Mouse (Mus musculus) CH12.LX (cell line): Measurements from ENCODE around the gene Csk. TPM values are rescaled to one million over a fixed set of nuclear protein-coding genes. Genes with fewer than 3 reads are reported as not detected.

Source experiments
- DNase-seq: peaks from one replicate; pipeline ENCODE4 v3.0.0-alpha.2; 2013; ENCODE audit errors: extremely low read depth
- H3K27ac ChIP-seq: 2 replicates; pipeline ENCODE4 v1.5.1; 2012; ENCODE audit warnings: low read depth, mild to moderate bottlenecking, control low read depth, moderate library complexity; ENCODE audit not compliant: insufficient read depth
- H3K27me3 ChIP-seq: replicated peaks from 2 replicates; pipeline ENCODE3; 2012; ENCODE audit warnings: inconsistent platforms
- H3K36me3 ChIP-seq, 2 experiments: replicated peaks in 1 of 2; 2 replicates each; pipeline versions ENCODE3 to v1.6.1; 2012; ENCODE audit warnings: inconsistent platforms in 1 of 2, low read length in 1 of 2, mild to moderate bottlenecking in 1 of 2, mixed read lengths in 1 of 2, moderate library complexity in 1 of 2; ENCODE audit not compliant: control insufficient read depth in 1 of 2, insufficient read depth in 1 of 2
- H3K4me1 ChIP-seq, 2 experiments: 2 replicates each; pipeline ENCODE4 v1.6.1; 2012; ENCODE audit warnings: inconsistent platforms in 1 of 2, moderate library complexity in 1 of 2; ENCODE audit not compliant: insufficient read depth in 2 of 2, control insufficient read depth in 1 of 2
- H3K4me2 ChIP-seq: 2 replicates; pipeline ENCODE4 v1.6.1; 2012; ENCODE audit warnings: low read depth, mild to moderate bottlenecking, control low read depth; ENCODE audit not compliant: poor library complexity, insufficient read depth, severe bottlenecking
- H3K4me3 ChIP-seq, 3 experiments: fragments of 150-350 bp in 1 of 3; sonication (generic) in 1 of 3; replicated peaks in 1 of 3; 2 replicates each; pipeline versions ENCODE3 to v1.5.1; 2011 to 2012; ENCODE audit warnings: low read depth in 2 of 3, low read length in 2 of 3, mild to moderate bottlenecking in 2 of 3, moderate library complexity in 2 of 3, control low read depth in 1 of 3, improper control_type of control experiment in 1 of 3, inconsistent platforms in 1 of 3, mixed read lengths in 1 of 3; ENCODE audit not compliant: poor library complexity in 1 of 3
- H3K79me2 ChIP-seq: replicated peaks from 2 replicates; pipeline ENCODE4 v1.6.1; 2012; ENCODE audit warnings: mild to moderate bottlenecking, moderate library complexity; ENCODE audit not compliant: control insufficient read depth, poor library complexity, insufficient read depth, severe bottlenecking; ENCODE audit errors: extremely low read depth
- H3K9ac ChIP-seq: 2 replicates; pipeline ENCODE4 v1.6.1; 2012; ENCODE audit warnings: low read depth, mild to moderate bottlenecking, control low read depth, moderate library complexity; ENCODE audit not compliant: insufficient read depth
- H3K9me3 ChIP-seq: replicated peaks from 2 replicates; pipeline ENCODE3; 2012; ENCODE audit warnings: low read length, inconsistent platforms, mixed read lengths
- BHLHE40 ChIP-seq: IDR thresholded peaks from 2 replicates; pipeline ENCODE4 v1.6.1; 2011; ENCODE audit warnings: mild to moderate bottlenecking, low read depth, low read length, improper control_type of control experiment
- CHD1 ChIP-seq: IDR thresholded peaks from 2 replicates; pipeline ENCODE4 v1.6.1; 2012; ENCODE audit warnings: low read depth, low read length, improper control_type of control experiment, inconsistent platforms
- E2F4 ChIP-seq: IDR thresholded peaks from 2 replicates; pipeline ENCODE4 v1.6.1; 2011; ENCODE audit warnings: low read depth, low read length, improper control_type of control experiment; ENCODE audit not compliant: insufficient replicate concordance
- EP300 ChIP-seq: IDR thresholded peaks from 2 replicates; pipeline ENCODE4 v1.6.1; 2011; ENCODE audit warnings: low read length, improper control_type of control experiment
- HCFC1 ChIP-seq: IDR thresholded peaks from 2 replicates; pipeline ENCODE4 v1.6.1; 2012; ENCODE audit warnings: low read depth, mild to moderate bottlenecking, inconsistent platforms, low read length, improper control_type of control experiment
- IRF4 ChIP-seq: IDR thresholded peaks from 2 replicates; pipeline ENCODE4 v1.6.1; 2014; ENCODE audit warnings: low read depth, mild to moderate bottlenecking, inconsistent platforms, low read length, improper control_type of control experiment
- JUN ChIP-seq: IDR thresholded peaks from 2 replicates; pipeline ENCODE4 v1.6.1; 2011; ENCODE audit warnings: low read depth, mild to moderate bottlenecking, low read length, improper control_type of control experiment, moderate library complexity; ENCODE audit not compliant: insufficient read depth
- JUND ChIP-seq: conservative IDR thresholded peaks from 2 replicates; pipeline ENCODE4 v1.6.1; 2011; ENCODE audit warnings: low read depth, low read length, improper control_type of control experiment
- KAT2A ChIP-seq: IDR thresholded peaks from 2 replicates; pipeline ENCODE4 v1.6.1; 2012; ENCODE audit warnings: low read length, improper control_type of control experiment, inconsistent platforms; ENCODE audit not compliant: insufficient replicate concordance
- MAFK ChIP-seq: IDR thresholded peaks from 2 replicates; pipeline ENCODE4 v1.6.1; 2011; ENCODE audit warnings: low read length, improper control_type of control experiment; ENCODE audit not compliant: insufficient replicate concordance
- MAX ChIP-seq: IDR thresholded peaks from 2 replicates; pipeline ENCODE4 v1.6.1; 2011; ENCODE audit warnings: low read length, improper control_type of control experiment
- MAZ ChIP-seq: IDR thresholded peaks from 2 replicates; pipeline ENCODE4 v1.6.1; 2012; ENCODE audit warnings: low read depth, mild to moderate bottlenecking, inconsistent platforms, low read length, improper control_type of control experiment, moderate library complexity
- MYC ChIP-seq: IDR thresholded peaks from 2 replicates; pipeline ENCODE4 v1.6.1; 2011; ENCODE audit warnings: low read depth, mild to moderate bottlenecking, improper control_type of control experiment, low read length
- NELFE ChIP-seq: IDR thresholded peaks from 2 replicates; pipeline ENCODE4 v1.6.1; 2011; ENCODE audit warnings: low read depth, low read length, improper control_type of control experiment
- PAX5 ChIP-seq: IDR thresholded peaks from 2 replicates; pipeline ENCODE4 v1.6.1; 2012; ENCODE audit warnings: low read length, inconsistent platforms, mixed read lengths
- POLR2A ChIP-seq: IDR thresholded peaks from 2 replicates; pipeline ENCODE4 v1.6.1; 2011; ENCODE audit warnings: low read depth, mild to moderate bottlenecking, improper control_type of control experiment, low read length
- RAD21 ChIP-seq: IDR thresholded peaks from 2 replicates; pipeline ENCODE4 v1.6.1; 2011; ENCODE audit warnings: low read depth, mild to moderate bottlenecking, low read length, improper control_type of control experiment, moderate library complexity
- SIN3A ChIP-seq: IDR thresholded peaks from 2 replicates; pipeline ENCODE4 v1.6.1; 2012; ENCODE audit warnings: low read length, improper control_type of control experiment, inconsistent platforms
- TBP ChIP-seq: conservative IDR thresholded peaks from 2 replicates; pipeline ENCODE4 v1.6.1; 2011; ENCODE audit warnings: low read depth, low read length, improper control_type of control experiment
- UBTF ChIP-seq: IDR thresholded peaks from 2 replicates; pipeline ENCODE4 v1.6.1; 2012; ENCODE audit warnings: low read depth, mild to moderate bottlenecking, inconsistent platforms, low read length, improper control_type of control experiment, moderate library complexity
- USF2 ChIP-seq: conservative IDR thresholded peaks from 2 replicates; pipeline ENCODE4 v1.6.1; 2011; ENCODE audit warnings: low read depth, low read length, improper control_type of control experiment
- ZKSCAN1 ChIP-seq: IDR thresholded peaks from 2 replicates; pipeline ENCODE4 v1.6.1; 2012; ENCODE audit warnings: low read depth, inconsistent platforms, low read length, improper control_type of control experiment, borderline replicate concordance
- dilution Hi-C: fragments of 300-500 bp; cut with MboI; formaldehyde crosslinking; loops from 2 replicates; pipeline ENCODE4 v1.14.3; 2020; ENCODE audit warnings: low sequenced_read_pairs; ENCODE audit not compliant: extremely low pct_unique_long_range_greater_than_20kb, extremely low pct_ligation_motif_present
- in situ Hi-C: fragments of 300-500 bp; cut with MboI; formaldehyde crosslinking; loops from 3 replicates; pipeline ENCODE4 v1.14.3; 2019; ENCODE audit warnings: low sequenced_read_pairs, low pct_ligation_motif_present, low pct_unique_long_range_greater_than_20kb, mixed read lengths
- polyA plus RNA-seq: library from polyadenylated mRNA; unstranded; fragments of >175 nt; gene quantifications from 2 replicates; pipeline ENCODE4 v1.2.1, GENCODE M21; 2012; ENCODE audit warnings: low read depth; ENCODE audit not compliant: insufficient read length
- total RNA-seq, 2 experiments: library from RNA; depleted of rRNA; stranded (reverse); fragments of 300-350 nt in 1 of 2; fragments of >200 nt in 1 of 2; gene quantifications; 2 replicates each; pipeline ENCODE4 v1.2.3; 2012 to 2014

Csk gene
- total and polyA plus RNA-seq, 3 experiments, result 111 to 153 (median 111) TPM

DNA sequence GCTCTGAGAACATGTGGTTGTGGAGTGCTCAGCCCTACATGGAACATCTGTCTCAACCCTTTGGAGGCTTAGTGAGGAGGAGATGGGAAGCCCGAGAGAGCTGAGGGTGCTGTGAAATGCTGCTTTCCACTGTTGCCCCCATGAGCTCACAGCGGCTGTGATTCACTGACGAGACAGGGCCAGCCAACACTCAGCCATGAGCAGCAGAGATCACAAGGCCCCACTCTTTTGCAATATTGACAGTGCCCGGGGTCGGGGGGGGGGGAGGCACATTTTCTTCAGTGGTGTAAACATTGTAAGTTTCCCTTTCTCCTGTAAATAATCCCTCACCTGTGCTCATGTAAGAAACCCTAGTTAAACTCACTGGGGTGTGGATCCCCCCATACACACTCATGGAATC is 18.1 kb upstream of the Csk start:
- DNase-seq, result no peak
- Histone ChIP-seq H3K4me2 (no peak overlapping the region), H3K4me1 (no peaks in the 10 kb centered on the region; a peak in 1 of 4 replicates), H3K27ac (no peak overlapping the region), H3K9me3 (no peaks in the 10 kb centered on the region), H3K9ac (no peak overlapping the region), H3K4me3 (no peak overlapping the region), H3K27me3 (peaks cover 36% of the 10 kb centered on the region), H3K79me2 (no peaks in the 10 kb centered on the region), H3K36me3 (no peaks in the 10 kb centered on the region)
- in situ Hi-C loops, result no loop called here
- TF ChIP-seq NELFE (no peak), MYC (no peak), MAX (no peak), SIN3A (no peak), USF2 (no peak), EP300 (no peak), MAFK (no peak), MAZ (no peak), POLR2A (no peak), ZKSCAN1 (no peak), HCFC1 (no peak), UBTF (no peak)
- dilution Hi-C loops, result no loop called here

DNA sequence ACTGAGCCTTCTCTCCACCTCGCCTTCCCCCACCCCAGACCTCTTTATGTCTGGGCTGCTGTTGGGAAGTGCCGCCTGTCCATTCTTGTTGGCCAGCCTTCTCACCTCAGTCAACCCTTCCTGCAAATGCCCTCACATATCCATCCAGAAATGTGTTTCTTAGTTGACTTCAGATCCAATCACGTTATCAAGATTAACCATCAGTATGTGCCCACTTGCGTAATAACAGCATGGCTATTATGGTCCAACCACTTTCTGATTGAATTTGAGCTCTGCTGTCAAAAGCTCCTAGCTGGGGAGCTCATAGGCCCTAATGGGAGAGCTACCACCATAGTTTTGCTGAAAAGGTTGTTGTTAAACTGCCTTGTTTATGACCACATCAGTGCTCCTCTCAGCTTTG is 17.6 kb upstream of the Csk start:
- dilution Hi-C loops, result no loop called here
- no peaks in the 10 kb centered on the region for H3K36me3 ChIP-seq
- H3K27me3 ChIP-seq, result peaks cover 33% of the 10 kb centered on the region
- H3K79me2 ChIP-seq, result no peaks in the 10 kb centered on the region
- H3K9ac ChIP-seq, result no peak overlapping the region
- H3K4me1 ChIP-seq, result no peaks in the 10 kb centered on the region; a peak in 1 of 4 replicates
- no peak overlapping the region for H3K4me2 ChIP-seq
- H3K27ac ChIP-seq, result no peak overlapping the region
- in situ Hi-C loops, result no loop called here
- DNase-seq, result no peak
- H3K9me3 ChIP-seq, result no peaks in the 10 kb centered on the region
- no peak overlapping the region for H3K4me3 ChIP-seq
- TF ChIP-seq BHLHE40, result no peak

DNA sequence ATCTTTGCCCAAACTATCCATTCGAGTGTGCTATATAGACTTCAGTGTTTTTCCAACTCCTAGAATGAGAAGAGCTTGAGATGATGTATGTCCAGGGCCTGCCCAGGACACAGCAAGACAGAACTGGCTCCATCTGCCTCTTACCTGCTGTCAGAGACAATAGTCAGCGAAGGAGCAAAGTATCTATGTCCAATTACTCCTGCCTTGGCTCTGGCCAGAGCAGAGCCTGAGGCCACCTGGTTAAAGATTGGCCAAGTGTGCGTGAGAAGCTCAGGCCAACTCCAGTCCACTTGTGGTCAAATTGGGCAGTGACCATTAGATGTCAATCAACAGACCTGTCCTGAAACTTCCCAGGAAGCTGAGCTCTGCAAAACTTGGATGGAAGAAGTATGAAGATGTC is 16.1 kb upstream of the Csk start:
- H3K4me3 ChIP-seq, result no peak overlapping the region
- in situ Hi-C loops (loop anchor here (5.0 kb wide), 1 partner anchor 83 kb away; no protein-coding TSS in a partner anchor), dilution Hi-C loops (no loop called here)
- no peak overlapping the region for H3K4me2 ChIP-seq
- TF ChIP-seq MAX (no peak), JUN (no peak), CHD1 (no peak), JUND (no peak), IRF4 (no peak), MAZ (no peak), TBP (no peak), PAX5 (no peak), KAT2A (no peak), E2F4 (no peak), RAD21 (no peak), BHLHE40 (no peak), HCFC1 (no peak)
- H3K27ac ChIP-seq, result no peak overlapping the region
- H3K9ac ChIP-seq, result no peak overlapping the region
- no peaks in the 10 kb centered on the region; a peak in 1 of 4 replicates for H3K4me1 ChIP-seq
- DNase-seq, result no peak
- no peaks in the 10 kb centered on the region for H3K9me3 ChIP-seq
- no peaks in the 10 kb centered on the region for H3K79me2 ChIP-seq
- H3K27me3 ChIP-seq, result peaks cover 36% of the 10 kb centered on the region
- H3K36me3 ChIP-seq, result no peaks in the 10 kb centered on the region
